Mouse (Mus musculus): ENCODE data around the gene Tmem59. TPM values are rescaled to one million over a fixed set of nuclear protein-coding genes. Genes with fewer than 3 reads are reported as not detected.
A peak's percentile ranks its signal among the peaks of the same experiment; 100 is the strongest.

The Tmem59 gene
- polyA plus RNA-seq, 1 experiment from 2014 or later, result 282 TPM

DNA sequence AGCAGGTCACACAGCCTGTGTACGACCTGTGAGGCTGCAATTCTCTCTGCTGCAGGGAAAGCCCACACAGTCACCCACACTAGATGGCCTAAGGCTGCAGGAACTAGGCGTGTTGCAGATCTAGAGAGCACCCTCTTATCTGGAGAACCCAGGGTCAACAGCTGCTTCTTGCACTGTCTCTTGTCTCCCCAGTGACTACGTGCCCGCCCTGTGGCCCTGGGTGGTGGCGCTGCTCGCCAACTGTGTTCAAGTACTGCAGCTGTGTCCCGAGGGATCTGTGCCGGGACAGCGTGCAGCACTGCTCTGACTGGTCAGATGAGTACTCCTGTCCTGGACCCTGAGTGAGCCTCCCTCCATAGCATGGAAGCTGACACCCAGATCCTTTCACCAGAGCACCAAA, 39.4 kb downstream of the Tmem59 start:
- ATAC-seq, result peak; percentile 99
- Histone ChIP-seq H3K9me3 (ENCODE audit: low read length) (no peaks in the 10 kb centered on the region), H3K36me3 (replicated peaks; ENCODE audit: insufficient read depth, low read length) (no peaks in the 10 kb centered on the region), H3K4me2 (ENCODE audit: low read depth, low read length) (peak overlapping the region; percentile 43), H3K27ac (ENCODE audit: low read depth) (peak overlapping the region; percentile 31; the same call in 1 of the 2 replicates), H3K4me3 (ENCODE audit: low read depth, low read length) (no peak overlapping the region), H3K4me1 (ENCODE audit: insufficient read depth) (peaks cover 25% of the 10 kb centered on the region), H3K27me3 (ENCODE audit: insufficient read depth, low read length) (no peaks in the 10 kb centered on the region), H3K9ac (replicated peaks) (no peak overlapping the region)
- TF ChIP-seq EP300 (IDR thresholded peaks at IDR 0.05; ENCODE audit: low read depth), result peak; percentile 82
- peak; percentile 59 for TF ChIP-seq CTCF (IDR thresholded peaks at IDR 0.05; ENCODE audit: low read depth)
- WGBS (ENCODE audit: insufficient replicate concordance), result 44% methylated on average over 9 of the region's 9 CpGs
- peak; percentile 78 for DNase-seq

DNA sequence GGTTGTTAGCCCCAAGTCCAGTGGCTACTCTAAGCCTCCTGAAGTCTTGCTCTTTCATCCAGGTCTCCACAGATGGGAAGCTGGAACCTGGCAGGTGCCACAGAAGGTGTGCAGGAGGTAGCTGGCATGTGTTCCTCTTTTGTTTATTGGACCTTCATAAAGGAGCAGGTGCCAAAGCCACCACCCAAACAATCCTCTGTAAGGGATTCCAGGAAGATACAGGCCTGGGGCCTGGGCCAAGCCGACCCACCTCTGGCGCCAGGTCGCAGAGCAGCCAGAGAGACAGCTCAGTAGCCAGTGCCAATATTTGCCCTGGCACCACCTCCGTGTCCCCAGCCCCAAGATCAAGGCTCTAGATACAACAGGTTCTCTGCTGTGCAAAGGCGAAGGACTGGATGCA, 43.3 kb downstream of the Tmem59 start:
- 78% methylated on average over 5 of the region's 5 CpGs for WGBS (ENCODE audit: insufficient replicate concordance)
- no peak overlapping the region for H3K4me2 ChIP-seq (ENCODE audit: low read depth, low read length)
- ATAC-seq, result no peak
- no peaks in the 10 kb centered on the region for H3K36me3 ChIP-seq (replicated peaks; ENCODE audit: insufficient read depth, low read length)
- no peak overlapping the region for H3K4me3 ChIP-seq (ENCODE audit: low read depth, low read length)
- no peak for DNase-seq
- H3K27ac ChIP-seq (ENCODE audit: low read depth), result no peak overlapping the region
- H3K4me1 ChIP-seq (ENCODE audit: insufficient read depth), result peaks cover 25% of the 10 kb centered on the region
- no peak overlapping the region for H3K9ac ChIP-seq (replicated peaks)
- no peaks in the 10 kb centered on the region for H3K9me3 ChIP-seq (ENCODE audit: low read length)
- TF ChIP-seq EP300 (IDR thresholded peaks at IDR 0.05; ENCODE audit: low read depth), result no peak
- no peak for TF ChIP-seq CTCF (IDR thresholded peaks at IDR 0.05; ENCODE audit: low read depth)
- H3K27me3 ChIP-seq (ENCODE audit: insufficient read depth, low read length), result no peaks in the 10 kb centered on the region

DNA sequence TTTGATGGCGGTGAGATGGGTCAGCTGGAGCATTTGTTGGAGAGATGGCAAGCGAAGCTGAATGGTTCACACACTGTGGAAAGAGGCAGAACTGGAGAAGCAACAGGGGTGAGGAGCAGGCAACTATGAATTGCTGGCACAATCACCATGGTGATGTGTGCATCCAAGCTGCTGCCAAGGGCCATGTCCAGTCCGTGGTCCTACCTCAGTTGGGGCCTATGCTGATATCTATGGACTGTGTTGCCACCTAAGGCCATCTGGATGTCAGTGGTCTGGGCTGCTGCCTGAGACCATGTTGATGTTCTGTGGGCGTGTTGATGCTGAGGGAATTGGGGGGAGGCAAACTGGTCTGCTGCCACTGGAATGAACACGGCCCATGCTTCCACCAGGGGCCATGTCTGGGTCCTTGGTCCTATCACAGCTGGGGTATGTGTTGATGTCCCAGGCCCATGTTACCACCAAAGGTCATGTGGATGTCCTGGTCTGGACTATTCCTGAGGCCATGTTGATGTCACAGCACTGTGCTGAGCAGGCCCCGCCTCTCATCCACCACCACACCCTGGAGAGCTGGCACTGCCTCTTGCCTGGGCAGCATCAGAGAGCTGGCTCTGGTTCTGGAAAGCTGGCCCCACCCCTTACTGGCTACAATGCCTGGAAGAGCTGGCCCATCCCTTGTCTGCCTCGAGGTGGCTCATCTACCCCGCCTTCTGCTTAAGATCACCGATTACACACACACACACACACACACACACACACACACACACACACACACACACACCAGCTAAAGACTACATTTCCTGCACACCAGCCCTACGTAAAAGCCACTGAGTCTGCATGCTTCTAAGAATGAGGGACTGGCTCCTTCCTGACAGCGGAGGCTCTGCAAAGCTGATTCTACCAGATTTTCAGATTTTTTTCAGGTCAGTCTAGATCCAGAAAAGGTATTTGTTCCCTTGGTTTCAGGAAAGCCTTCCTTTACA, 45.3 kb downstream of the Tmem59 start:
- Histone ChIP-seq H3K4me3 (ENCODE audit: low read depth, low read length) (no peak overlapping the region), H3K27me3 (ENCODE audit: insufficient read depth, low read length) (no peaks in the 10 kb centered on the region), H3K9me3 (ENCODE audit: low read length) (no peaks in the 10 kb centered on the region), H3K4me1 (ENCODE audit: insufficient read depth) (peaks cover 11% of the 10 kb centered on the region), H3K27ac (ENCODE audit: low read depth) (no peak overlapping the region), H3K9ac (replicated peaks) (no peak overlapping the region), H3K4me2 (ENCODE audit: low read depth, low read length) (no peak overlapping the region), H3K36me3 (replicated peaks; ENCODE audit: insufficient read depth, low read length) (no peaks in the 10 kb centered on the region)
- DNase-seq, result peak; percentile 39
- 72% methylated on average over 11 of the region's 11 CpGs for WGBS (ENCODE audit: insufficient replicate concordance)
- TF ChIP-seq EP300 (IDR thresholded peaks at IDR 0.05; ENCODE audit: low read depth), result no peak
- no peak for TF ChIP-seq CTCF (IDR thresholded peaks at IDR 0.05; ENCODE audit: low read depth)
- ATAC-seq, result peak; percentile 64; the same call in 1 of the 2 replicates

- Histone ChIP-seq H3K36me3 (replicated peaks; ENCODE audit: insufficient read depth, low read length) (no peaks in the 10 kb centered on the region), H3K9ac (replicated peaks) (no peak overlapping the region), H3K4me3 (ENCODE audit: low read depth, low read length) (no peak overlapping the region), H3K4me1 (ENCODE audit: insufficient read depth) (peaks cover 4% of the 10 kb centered on the region; the same call in 1 of the 2 replicates), H3K27ac (ENCODE audit: low read depth) (no peak overlapping the region), H3K9me3 (ENCODE audit: low read length) (no peaks in the 10 kb centered on the region), H3K4me2 (ENCODE audit: low read depth, low read length) (no peak overlapping the region), H3K27me3 (ENCODE audit: insufficient read depth, low read length) (no peaks in the 10 kb centered on the region)
- WGBS (ENCODE audit: insufficient replicate concordance), result 49% methylated on average over 2 of the region's 2 CpGs
- DNase-seq (no peak), ATAC-seq (no peak)
- no peak for TF ChIP-seq CTCF (IDR thresholded peaks at IDR 0.05; ENCODE audit: low read depth)
- no peak for TF ChIP-seq EP300 (IDR thresholded peaks at IDR 0.05; ENCODE audit: low read depth)
Measured at GRCm38 (mm10) chr4:107226313-107226712, 48.1 kb downstream of the Tmem59 start.

- 68% methylated on average over 3 of the region's 3 CpGs for WGBS (ENCODE audit: insufficient replicate concordance)
- no peak overlapping the region for H3K4me2 ChIP-seq (ENCODE audit: low read depth, low read length)
- TF ChIP-seq EP300 (IDR thresholded peaks at IDR 0.05; ENCODE audit: low read depth), result no peak
- TF ChIP-seq CTCF (IDR thresholded peaks at IDR 0.05; ENCODE audit: low read depth), result no peak
- no peaks in the 10 kb centered on the region for H3K9me3 ChIP-seq (ENCODE audit: low read length)
- ATAC-seq (no peak), DNase-seq (no peak)
- peaks cover 12% of the 10 kb centered on the region for H3K36me3 ChIP-seq (replicated peaks; ENCODE audit: insufficient read depth, low read length)
- no peak overlapping the region for H3K27ac ChIP-seq (ENCODE audit: low read depth)
- H3K27me3 ChIP-seq (ENCODE audit: insufficient read depth, low read length), result no peaks in the 10 kb centered on the region
- H3K4me3 ChIP-seq (ENCODE audit: low read depth, low read length), result no peak overlapping the region
- no peaks in the 10 kb centered on the region for H3K4me1 ChIP-seq (ENCODE audit: insufficient read depth)
- no peak overlapping the region for H3K9ac ChIP-seq (replicated peaks)
Measured at GRCm38 (mm10) chr4:107232219-107232618, 54.0 kb downstream of the Tmem59 start.

- H3K4me1 ChIP-seq (ENCODE audit: insufficient read depth), result no peaks in the 10 kb centered on the region
- 92% methylated on average over 2 of the region's 2 CpGs for WGBS (ENCODE audit: insufficient replicate concordance)
- TF ChIP-seq CTCF (IDR thresholded peaks at IDR 0.05; ENCODE audit: low read depth) (no peak), EP300 (IDR thresholded peaks at IDR 0.05; ENCODE audit: low read depth) (no peak)
- no peak overlapping the region for H3K9ac ChIP-seq (replicated peaks)
- DNase-seq (no peak), ATAC-seq (no peak)
- H3K36me3 ChIP-seq (replicated peaks; ENCODE audit: insufficient read depth, low read length), result peaks cover 24% of the 10 kb centered on the region
- no peak overlapping the region for H3K4me2 ChIP-seq (ENCODE audit: low read depth, low read length)
- H3K4me3 ChIP-seq (ENCODE audit: low read depth, low read length), result no peak overlapping the region
- no peaks in the 10 kb centered on the region for H3K9me3 ChIP-seq (ENCODE audit: low read length)
- no peak overlapping the region for H3K27ac ChIP-seq (ENCODE audit: low read depth)
- H3K27me3 ChIP-seq (ENCODE audit: insufficient read depth, low read length), result no peaks in the 10 kb centered on the region
Measured at GRCm38 (mm10) chr4:107238253-107238652, 60.1 kb downstream of the Tmem59 start.
